Mouse (Mus musculus) megakaryocyte, embryonic 14.5 days (primary cell): ENCODE data around the gene Hacd4.

Experiments used
- FLI1 ChIP-seq: IDR thresholded peaks from 2 replicates; pipeline ENCODE4 v1.6.1; 2012; ENCODE audit warnings: low read length, inconsistent platforms, mixed read lengths
- GATA1 ChIP-seq: IDR thresholded peaks from 3 replicates; pipeline ENCODE4 v1.6.1; 2012; ENCODE audit warnings: mixed read lengths, low read length, inconsistent platforms, borderline replicate concordance

GRCm38 (mm10) chr4:88437166-88437565, 1.6 kb downstream of the Hacd4 start:
- no peak for TF ChIP-seq GATA1
- no peak for TF ChIP-seq FLI1
